Mouse (Mus musculus) embryonic fibroblast, embryonic 13.5 days (primary cell): ENCODE measurements around the gene Tiam1.

ENCODE experiments used
- CTCF ChIP-seq: IDR thresholded peaks from 2 replicates; pipeline ENCODE4 v1.5.1; 2011; ENCODE audit warnings: mild to moderate bottlenecking, control low read depth, low read length, moderate library complexity, borderline replicate concordance; ENCODE audit not compliant: insufficient read depth
- POLR2A ChIP-seq: IDR thresholded peaks from 2 replicates; pipeline ENCODE4 v1.6.1; 2011; ENCODE audit warnings: low read depth, mild to moderate bottlenecking, control low read depth, low read length, moderate library complexity

DNA sequence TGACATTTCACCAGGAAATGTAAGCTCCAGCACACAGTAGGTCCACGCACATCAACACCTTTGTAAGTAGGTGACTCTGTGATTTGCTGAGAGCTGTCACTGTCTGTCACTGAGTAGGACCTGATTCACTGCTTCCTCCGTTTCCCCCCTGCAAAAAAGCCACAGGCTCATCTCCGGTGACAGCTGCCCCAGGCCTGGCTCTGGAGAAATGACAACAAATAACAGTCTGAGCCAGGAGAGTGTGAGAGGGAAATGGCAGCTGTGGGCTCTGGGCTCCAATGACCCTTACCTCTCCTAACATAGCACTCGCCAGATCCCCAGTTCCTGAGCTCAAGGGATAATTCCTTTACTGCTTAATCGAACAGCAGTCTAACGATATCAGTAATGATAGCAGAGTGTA is 301.7 kb downstream of the Tiam1 start:
- TF ChIP-seq CTCF, result no peak
- no peak for TF ChIP-seq POLR2A
